Mouse (Mus musculus): ENCODE data around the gene Rplp1. TPM values are rescaled to one million over a fixed set of nuclear protein-coding genes. Genes with fewer than 3 reads are reported as not detected.
A peak's percentile ranks its signal among the peaks of the same experiment; 100 is the strongest.

Rplp1 gene
- total RNA-seq, 2 experiments from 2014 or later = 1,416 to 1,506 TPM

GRCm38 (mm10) chr9:61884375-61884774 lies 30.0 kb downstream of the Rplp1 start:
- DNase-seq = no peak
- intact Hi-C loops (cut with DNase I) = no loop called here

- intact Hi-C loops (cut with DNase I) = no loop called here
- no peak for DNase-seq
Observed at GRCm38 (mm10) chr9:61882179-61882578, 32.2 kb downstream of the Rplp1 start.

- peak; percentile 71 to 82 for DNase-seq
- intact Hi-C loops (cut with DNase I) = no loop called here
Observed at GRCm38 (mm10) chr9:61878889-61879288, 35.5 kb downstream of the Rplp1 start.

GRCm38 (mm10) chr9:61877373-61878112 lies 36.8 kb downstream of the Rplp1 start:
- intact Hi-C loops (cut with DNase I) = no loop called here
- DNase-seq = peak in 1 of 2 experiments; percentile 23

- intact Hi-C loops (cut with DNase I) = no loop called here
Observed at GRCm38 (mm10) chr9:61873325-61873724, 41.0 kb downstream of the Rplp1 start.

GRCm38 (mm10) chr9:61872246-61872941 lies 41.9 kb downstream of the Rplp1 start:
- DNase-seq = no peak

More at GRCm38 (mm10) chr9:61873325-61873724, 41.0 kb downstream of the Rplp1 start:
- no peak for DNase-seq

GRCm38 (mm10) chr9:61871839-61872238 lies 42.5 kb downstream of the Rplp1 start:
- DNase-seq = no peak
- intact Hi-C loops (cut with DNase I) = no loop called here

More at GRCm38 (mm10) chr9:61872246-61872941, 41.9 kb downstream of the Rplp1 start:
- intact Hi-C loops (cut with DNase I) = no loop called here

- intact Hi-C loops (cut with DNase I) = no loop called here
- DNase-seq = no peak
Observed at GRCm38 (mm10) chr9:61867659-61868058, 46.7 kb downstream of the Rplp1 start.

Other genes starting within 250 kb of the Rplp1 start
- 10 to 100 TPM in 1 of 2 experiments, 1 to 10 TPM in 1; 10.0 to 12.2 TPM for gene Kif23, start 32.2 kb upstream of the Rplp1 start, total RNA-seq (2021)
- not detected for gene Paqr5, start 112.3 kb upstream of the Rplp1 start, total RNA-seq (2021)
- 10 to 100 TPM; 11.5 to 12.0 TPM for gene Glce, start 208.1 kb upstream of the Rplp1 start, total RNA-seq (2021)